21 mouse cellular contexts compared by ENCODE assay signal in genomic region chr14:26976212-26976611, GRCm38 (mm10). TPM values are rescaled to one million over a fixed set of nuclear protein-coding genes. Genes with fewer than 3 reads are reported as not detected.
A peak's percentile ranks its signal among the peaks of the same experiment; 100 is the strongest.
DNase-seq lines count a peak whose midpoint lies in the region; ATAC-seq and TF ChIP-seq lines count a peak whose summit lies in the region.
"Had no signal": no experiment of that assay in that cellular context is flagged by ENCODE, and none has a peak within 500 bp of the region (broad histone marks: within the 10 kb centered on the region; RNA-seq: fewer than 3 reads in every experiment).

No protein-coding gene starts in this region.

- no peaks in the 10 kb centered on the region for H3K9me3 ChIP-seq in MEL (replicated peaks; ENCODE audit: insufficient read depth, low read length)
- H3K9me3 ChIP-seq in hindbrain, embryonic 14.5 days (ENCODE audit: control insufficient read depth, low read length) = peaks cover 6% of the 10 kb centered on the region; the same call in 1 of the 2 replicates
- H3K9me3 ChIP-seq in heart, embryonic 12.5 days (replicated peaks) = peaks cover 5% of the 10 kb centered on the region
- H3K9me3 ChIP-seq: liver, embryonic 12.5 days; lung, embryonic 15.5 days had no signal

- no peak for TF ChIP-seq RAD21 in MEL (IDR thresholded peaks at IDR 0.05; ENCODE audit: low read depth, low read length)

- TF ChIP-seq CTCF in MEL (IDR thresholded peaks at IDR 0.05 in 2 of 3, conservative IDR thresholded peaks at IDR 0.05 in 1 of 3; ENCODE audit: control insufficient read depth in 1 of 3, insufficient read depth in 1 of 3, low read depth in 2 of 3, low read length in 3 of 3, poor library complexity in 1 of 3, severe bottlenecking in 1 of 3) = no peak

- peaks cover 3 to 10% of the 10 kb centered on the region in 2 experiments; a peak in 1 of 4 replicates for H3K4me1 ChIP-seq in MEL (ENCODE audit: control insufficient read depth in 1 of 2, insufficient read depth in 2 of 2, low read length in 2 of 2)
- peaks cover 8% of the 10 kb centered on the region; the same call in 1 of the 2 replicates for H3K4me1 ChIP-seq in hindbrain, embryonic 14.5 days (replicated peaks; ENCODE audit: control insufficient read depth, insufficient read depth, low read length)
- H3K4me1 ChIP-seq in heart, embryonic 12.5 days (replicated peaks) = peaks cover 10% of the 10 kb centered on the region

- H3K4me2 ChIP-seq in hindbrain, embryonic 14.5 days (replicated peaks) = no peak overlapping the region
- no peak overlapping the region for H3K4me2 ChIP-seq in heart, embryonic 12.5 days
- H3K4me2 ChIP-seq: forebrain, embryonic 15.5 days; liver, embryonic 12.5 days; lung, embryonic 15.5 days had no signal

- intact Hi-C loops in left cerebral cortex, postnatal 4 days (cut with DNase I) = loop anchor here (10.0 kb wide), 1 partner anchor 49 kb away; no protein-coding TSS in a partner anchor

- TF ChIP-seq EP300 in MEL (IDR thresholded peaks at IDR 0.05; ENCODE audit: low read depth in 1 of 2, low read length in 2 of 2) = peak in 1 of 2 experiments; percentile 27; a peak in 1 of 4 replicates

- no peak for TF ChIP-seq POLR2A in MEL (IDR thresholded peaks at IDR 0.05; ENCODE audit: control insufficient read depth in 1 of 2, insufficient read depth in 1 of 2, low read depth in 1 of 2, low read length in 2 of 2, poor library complexity in 1 of 2)

- H3K36me3 ChIP-seq in MEL (ENCODE audit: control insufficient read depth in 1 of 2, insufficient read depth in 2 of 2, low read length in 2 of 2) = peaks cover 0 to 2% of the 10 kb centered on the region in 2 experiments; a peak in 2 of 4 replicates
- H3K36me3 ChIP-seq in hindbrain, embryonic 14.5 days (replicated peaks; ENCODE audit: control insufficient read depth, insufficient read depth) = no peaks in the 10 kb centered on the region
- no peaks in the 10 kb centered on the region for H3K36me3 ChIP-seq in heart, embryonic 12.5 days
- H3K36me3 ChIP-seq: forebrain, embryonic 15.5 days; liver, embryonic 12.5 days; lung, embryonic 15.5 days had no signal

- DNase-seq in adrenal gland, postnatal 25 days = peak; percentile 18
- no peak for DNase-seq in adrenal gland, adult 2 months
- peak; percentile 13 for DNase-seq in left cerebral cortex, postnatal 4 days
- no peak for DNase-seq in left cerebral cortex, adult 9 months (ENCODE audit: low spot score in 2 of 2)
- DNase-seq in MEL (ENCODE audit: low read depth, low spot score) = peak; percentile 65
- DNase-seq in hindbrain, embryonic 14.5 days (ENCODE audit: low spot score) = peak; percentile 37
- no peak for DNase-seq in ovary, adult 18-20 months (ENCODE audit: low spot score)
- DNase-seq: cerebellum, postnatal 25 days; gastrocnemius, adult 2 months; heart, adult 18-20 months; layer of hippocampus, postnatal 36 days had no signal

- no peaks in the 10 kb centered on the region for H3K79me2 ChIP-seq in MEL (ENCODE audit: control insufficient read depth, insufficient read depth, low read length, poor library complexity)

- H3K27me3 ChIP-seq in MEL (ENCODE audit: control insufficient read depth in 1 of 2, insufficient read depth in 2 of 2, low read length in 2 of 2) = peaks cover 3% of the 10 kb centered on the region in 2 experiments
- no peaks in the 10 kb centered on the region for H3K27me3 ChIP-seq in hindbrain, embryonic 14.5 days (ENCODE audit: control insufficient read depth, insufficient read depth, low read length)
- no peaks in the 10 kb centered on the region for H3K27me3 ChIP-seq in heart, embryonic 12.5 days (replicated peaks)
- H3K27me3 ChIP-seq: forebrain, embryonic 15.5 days; liver, embryonic 12.5 days; lung, embryonic 15.5 days; Patski had no signal

- no peak for ATAC-seq in hindbrain, embryonic 14.5 days (ENCODE audit: low FRiP score)
- no peak for ATAC-seq in heart, embryonic 12.5 days (ENCODE audit: insufficient number of reproducible peaks, low FRiP score)
- ATAC-seq: forebrain, embryonic 15.5 days; inflammation-experienced regulatory T-cells, adult 6 months; liver, embryonic 12.5 days; Patski had no signal

- 28% methylated on average over 7 of the region's 7 CpGs for WGBS in hindbrain, embryonic 14.5 days
- 54% methylated on average over 7 of the region's 7 CpGs for WGBS in heart, embryonic 12.5 days

- no peak overlapping the region for H3K27ac ChIP-seq in MEL (ENCODE audit: control insufficient read depth, low read depth, low read length)
- H3K27ac ChIP-seq in hindbrain, embryonic 14.5 days = no peak overlapping the region
- H3K27ac ChIP-seq in heart, embryonic 12.5 days (ENCODE audit: poor library complexity, severe bottlenecking) = no peak overlapping the region
- H3K27ac ChIP-seq: forebrain, embryonic 15.5 days; gastrocnemius, adult 2 months; liver, embryonic 12.5 days; lung, embryonic 15.5 days had no signal

- no peak overlapping the region for H3K9ac ChIP-seq in MEL (ENCODE audit: control insufficient read depth, low read depth, low read length, poor library complexity, severe bottlenecking)
- H3K9ac ChIP-seq in hindbrain, embryonic 14.5 days = no peak overlapping the region
- no peak overlapping the region for H3K9ac ChIP-seq in heart, embryonic 12.5 days
- H3K9ac ChIP-seq: forebrain, embryonic 15.5 days; liver, embryonic 12.5 days; lung, embryonic 15.5 days had no signal

- H3K4me3 ChIP-seq in MEL (ENCODE audit: control insufficient read depth in 1 of 2, insufficient read depth in 1 of 2, low read depth in 2 of 2, low read length in 2 of 2) = no peak overlapping the region
- H3K4me3 ChIP-seq in hindbrain, embryonic 14.5 days (replicated peaks; ENCODE audit: low read length) = no peak overlapping the region
- no peak overlapping the region for H3K4me3 ChIP-seq in heart, embryonic 12.5 days
- H3K4me3 ChIP-seq: forebrain, embryonic 15.5 days; gastrocnemius, adult 2 months; limb, embryonic 10.5 days; liver, embryonic 12.5 days; lung, embryonic 15.5 days; myocyte had no signal

TF ChIP-seq in MEL, 35 proteins besides CTCF, POLR2A, EP300 and RAD21:
- TF ChIP-seq GATA1 (IDR thresholded peaks at IDR 0.05; ENCODE audit: low read depth, low read length) (0 out of 2 replicates have a peak, but pooled peaks have one; percentile 11), ZKSCAN1 (IDR thresholded peaks at IDR 0.05; ENCODE audit: low read depth, low read length) (no peak)

RNA-seq across cellular contexts. Expression of gene Appl1, which starts 5.2 kb away (rescaled TPM):
- total RNA-seq in adrenal gland, postnatal 25 days (2021) = 45.2 and 49.5 TPM in 2 replicates
- total RNA-seq in adrenal gland, adult 2 months (2021) = 10 to 100 TPM; 38.7 to 49.6 TPM
- 2.6 TPM in 2 replicates for polyA plus RNA-seq in adrenal gland, adult 2 months (2012; rRNA removed)
- 10 to 100 TPM; 60.6 to 70.6 TPM for total RNA-seq in left cerebral cortex, postnatal 4 days (2021)
- 2.5 and 3.2 TPM in 2 replicates for total RNA-seq in MEL (2012; rRNA removed)
- polyA plus RNA-seq in MEL (2012; ENCODE audit: insufficient read depth in 1 of 2, insufficient read length in 2 of 2, low read depth in 1 of 2, low replicate concordance in 2 of 2, missing spikeins in 1 of 2) = 1 to 10 TPM in 1 of 2 experiments, not detected in 1; 4.5 TPM
- polyA plus RNA-seq in hindbrain, embryonic 14.5 days (2014; fragmentation: Nextera tagmentation; extraction: Ambion mirVana) = 69.9 and 70.5 TPM in 2 replicates
- polyA plus RNA-seq in heart, embryonic 12.5 days (2016; fragmentation: Nextera tagmentation; extraction: Ambion mirVana) = 30.7 and 34.7 TPM in 2 replicates

RNA-seq across cellular contexts. Expression of gene Hesx1, which starts 18.0 kb away (rescaled TPM):
- total RNA-seq in adrenal gland, postnatal 25 days (2021) = 0.70 TPM in 1 of 2 replicates, not detected in the other
- not detected for total RNA-seq in adrenal gland, adult 2 months (2021)
- not detected in 2 replicates for polyA plus RNA-seq in adrenal gland, adult 2 months (2012; rRNA removed)
- not detected for total RNA-seq in left cerebral cortex, postnatal 4 days (2021)
- total RNA-seq in MEL (2012; rRNA removed) = not detected in 2 replicates
- not detected for polyA plus RNA-seq in MEL (2012; ENCODE audit: insufficient read depth in 1 of 2, insufficient read length in 2 of 2, low read depth in 1 of 2, low replicate concordance in 2 of 2, missing spikeins in 1 of 2)
- 0.20 TPM in 1 of 2 replicates, not detected in the other for polyA plus RNA-seq in hindbrain, embryonic 14.5 days (2014; fragmentation: Nextera tagmentation; extraction: Ambion mirVana)
- polyA plus RNA-seq in heart, embryonic 12.5 days (2016; fragmentation: Nextera tagmentation; extraction: Ambion mirVana) = 0.26 and 0.52 TPM in 2 replicates
- total RNA-seq: gastrocnemius, adult 2 months; heart, adult 18-20 months; layer of hippocampus, postnatal 36 days had no signal
- polyA plus RNA-seq: forebrain, embryonic 15.5 days; heart, postnatal 0 days; large intestine, adult 2 months; lung, embryonic 15.5 days; myocyte; Patski had no signal

Comparison
In these comparisons a context has a peak if more than half of its experiments do, and no peak if none do; other contexts are left out.
1. DNase-seq: peak in adrenal gland, postnatal 25 days (single experiment), left cerebral cortex, postnatal 4 days (single experiment), MEL (single experiment) and hindbrain, embryonic 14.5 days (single experiment); none in adrenal gland, adult 2 months (single experiment), left cerebral cortex, adult 9 months (0 of 2) and ovary, adult 18-20 months (single experiment).